Mouse (Mus musculus): ENCODE measurements around the gene Farp1.

Gene Farp1

GRCm38 (mm10) chr14:121219226-121220039 lies 184.4 kb downstream of the Farp1 start:
- no peak for DNase-seq (ENCODE audit: low read depth, low spot score)

GRCm38 (mm10) chr14:121220040-121220322 lies 185.0 kb downstream of the Farp1 start:
- no peak for DNase-seq (ENCODE audit: low read depth, low spot score)

DNA sequence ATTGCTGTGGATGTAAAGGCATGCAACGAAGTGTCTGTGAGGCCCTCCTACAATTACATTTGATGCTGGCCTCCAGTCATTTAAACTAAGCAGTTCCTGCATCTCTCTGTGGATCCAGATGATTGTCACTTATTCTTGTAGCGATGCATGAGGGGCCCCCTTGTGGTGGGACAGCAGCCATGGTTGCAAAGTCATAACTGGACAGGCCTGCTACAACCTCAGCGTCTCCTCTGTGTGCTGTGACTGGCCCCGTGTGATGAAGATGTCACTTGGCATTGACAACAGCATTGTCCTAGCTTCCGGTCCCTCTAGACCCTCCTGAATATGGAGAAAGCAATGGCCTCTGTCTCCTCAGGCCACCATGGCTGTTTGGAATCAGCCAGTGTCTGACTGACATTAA lies 185.7 kb downstream of the Farp1 start:
- DNase-seq (ENCODE audit: low read depth, low spot score) = no peak

GRCm38 (mm10) chr14:121225804-121226203 lies 190.8 kb downstream of the Farp1 start:
- no peak for DNase-seq (ENCODE audit: low read depth, low spot score)

DNA sequence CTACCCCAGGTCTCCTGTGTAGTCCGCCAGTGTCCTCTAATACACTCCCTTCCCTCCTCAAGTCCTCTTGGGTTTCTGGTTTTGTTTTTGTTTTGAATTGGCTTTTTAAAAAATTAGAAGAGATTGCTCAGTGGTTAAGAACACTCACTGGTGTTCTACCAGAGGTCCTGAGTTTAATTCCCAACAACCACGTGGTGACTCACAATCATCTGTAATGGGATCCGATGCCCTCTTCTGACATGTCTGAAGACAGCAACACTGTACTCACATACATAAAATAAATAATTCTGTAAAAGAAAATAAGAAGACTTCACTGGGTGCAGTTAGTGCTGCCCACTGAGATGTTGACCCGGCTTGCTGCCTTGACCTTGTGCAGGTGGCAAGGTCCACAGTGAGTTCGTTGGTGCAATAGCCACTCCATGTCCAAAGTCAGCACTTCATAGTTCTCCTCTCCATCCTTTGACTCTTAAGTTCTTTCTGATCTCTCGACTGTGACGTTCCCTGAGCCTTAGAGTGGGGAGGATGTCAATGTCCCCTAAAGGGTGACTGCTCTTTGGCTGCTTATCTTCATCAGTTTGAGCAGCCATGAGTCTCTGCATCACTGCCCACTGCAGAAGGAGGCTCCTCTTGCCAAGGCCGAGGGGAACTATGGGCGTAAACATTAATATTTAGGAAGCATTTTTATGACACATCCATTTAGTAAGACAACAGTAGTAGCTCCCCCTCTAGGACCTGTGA lies 194.2 kb downstream of the Farp1 start:
- DNase-seq (ENCODE audit: low read depth, low spot score) = no peak

- DNase-seq (ENCODE audit: low read depth, low spot score) = no peak
These were observed 196.2 kb downstream of the Farp1 start for GRCm38 (mm10) chr14:121231232-121231631.

- no peak for DNase-seq (ENCODE audit: low read depth, low spot score)
These were observed 199.8 kb downstream of the Farp1 start for GRCm38 (mm10) chr14:121234741-121235307.

DNA sequence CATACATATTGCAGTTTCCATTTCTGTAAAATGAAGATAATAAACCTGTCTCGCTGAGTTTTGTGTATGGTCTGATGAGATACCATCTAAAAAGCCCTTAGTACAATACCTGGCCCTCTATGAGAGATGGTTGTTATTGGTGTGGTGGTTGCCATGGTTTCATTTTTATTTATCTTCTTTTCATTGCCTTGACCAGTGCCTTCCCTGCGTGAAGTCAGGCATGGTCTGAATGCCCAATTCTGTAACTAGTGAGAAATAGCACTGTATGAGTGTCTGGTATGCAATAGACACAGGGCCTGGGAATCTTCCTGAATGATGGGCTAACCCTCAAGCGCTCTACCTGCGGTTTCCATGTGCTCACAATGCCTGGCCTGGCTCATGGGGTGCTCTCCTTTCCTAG lies 201.7 kb downstream of the Farp1 start:
- DNase-seq (ENCODE audit: low read depth, low spot score) = no peak

DNA sequence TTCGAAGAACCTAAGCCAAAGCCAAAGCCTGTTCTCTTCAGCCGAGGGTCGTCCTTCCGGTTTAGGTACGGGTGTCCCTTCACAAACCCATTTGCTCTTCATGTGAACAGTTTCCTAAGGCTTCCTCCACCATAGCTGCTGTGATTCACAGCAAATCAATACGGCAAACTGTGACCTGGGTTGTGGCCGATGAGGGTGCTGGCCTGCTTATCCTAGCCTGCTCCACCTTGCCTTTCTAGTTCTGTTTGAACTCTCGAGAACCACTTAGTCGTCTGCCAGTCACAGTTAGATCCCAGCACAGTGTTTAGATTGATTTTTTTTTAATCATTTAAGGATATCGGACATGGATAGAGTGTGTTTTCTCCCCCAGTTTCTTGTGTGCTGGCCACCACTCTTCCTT lies 203.7 kb downstream of the Farp1 start:
- no peak for DNase-seq (ENCODE audit: low read depth, low spot score)

- DNase-seq (ENCODE audit: low read depth, low spot score) = no peak
These were observed 204.4 kb downstream of the Farp1 start for GRCm38 (mm10) chr14:121239386-121239785.

DNA sequence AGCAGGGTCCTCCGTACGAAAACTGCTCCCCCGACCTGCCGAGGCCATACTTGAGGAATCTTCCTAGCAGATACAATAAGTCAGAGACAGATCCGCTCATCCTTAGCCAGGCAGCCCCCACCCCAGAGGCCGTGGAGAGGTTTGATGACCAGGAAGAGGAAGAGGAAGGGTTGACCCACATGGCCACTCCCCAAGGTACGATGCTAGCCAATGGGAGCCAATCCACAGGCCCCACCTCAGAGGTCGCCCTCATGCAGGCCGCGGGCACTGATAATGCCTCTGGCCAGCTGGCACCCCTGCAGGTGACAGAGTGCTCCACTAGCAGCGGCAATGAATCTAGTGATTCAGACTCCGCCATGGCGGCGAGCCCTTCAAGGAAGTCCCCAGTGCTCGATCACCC lies 209.1 kb downstream of the Farp1 start:
- no peak for DNase-seq (ENCODE audit: low read depth, low spot score)

DNA sequence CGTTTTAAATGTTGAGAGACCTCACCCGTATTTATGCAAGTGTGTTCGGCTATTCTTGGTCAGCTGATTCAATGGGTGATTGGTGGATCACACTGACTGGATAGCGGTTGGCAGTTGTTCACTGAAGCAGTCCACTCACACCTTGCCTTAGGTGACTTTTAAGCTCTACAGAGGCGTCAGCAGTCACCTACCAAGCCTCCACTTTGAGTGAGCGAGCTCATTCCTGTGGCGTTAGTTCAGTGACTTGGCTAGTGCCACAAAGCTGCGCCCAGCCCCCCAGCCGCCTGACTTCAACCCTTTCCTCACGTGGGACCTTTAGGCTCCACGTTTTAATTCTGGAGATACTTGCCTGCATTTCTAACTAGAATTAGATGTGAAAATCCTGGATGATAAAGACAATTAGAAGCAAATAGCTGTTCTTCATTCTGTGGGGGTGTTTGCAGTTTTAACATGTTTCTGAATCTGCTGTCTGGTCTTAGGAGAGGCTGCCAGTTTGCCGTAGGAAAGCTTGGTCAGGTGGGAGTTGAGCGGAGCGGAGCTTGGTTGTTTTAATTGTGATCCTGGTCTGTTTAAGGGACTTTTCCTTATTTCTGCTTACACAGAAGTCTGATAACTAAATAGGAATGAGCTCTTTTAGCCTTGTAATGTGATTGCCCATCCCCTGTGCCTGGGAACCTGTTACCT lies 211.2 kb downstream of the Farp1 start:
- peak; percentile 55 for DNase-seq (ENCODE audit: low read depth, low spot score)

DNA sequence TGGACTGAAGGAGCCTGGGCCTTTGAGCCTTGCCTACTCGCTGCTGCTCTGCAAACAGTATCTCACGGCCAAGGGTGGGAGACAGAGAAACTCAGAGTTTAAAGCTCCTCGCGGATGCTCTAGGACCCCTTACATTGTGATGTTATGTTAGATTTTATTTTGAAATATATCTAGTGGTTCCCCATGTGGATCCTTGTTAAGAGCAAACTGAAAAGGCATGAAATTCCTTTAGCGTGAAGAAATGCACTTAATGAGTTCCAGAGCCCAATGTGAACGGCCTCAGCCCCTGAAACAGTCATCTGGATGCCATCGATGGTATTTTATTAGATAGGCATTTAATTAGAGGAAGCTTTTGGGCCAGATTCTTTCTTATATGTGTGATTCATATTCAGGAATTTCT lies 212.3 kb downstream of the Farp1 start:
- DNase-seq (ENCODE audit: low read depth, low spot score) = no peak

- DNase-seq (ENCODE audit: low read depth, low spot score) = no peak
These were observed 213.3 kb downstream of the Farp1 start for GRCm38 (mm10) chr14:121248346-121248745.

DNA sequence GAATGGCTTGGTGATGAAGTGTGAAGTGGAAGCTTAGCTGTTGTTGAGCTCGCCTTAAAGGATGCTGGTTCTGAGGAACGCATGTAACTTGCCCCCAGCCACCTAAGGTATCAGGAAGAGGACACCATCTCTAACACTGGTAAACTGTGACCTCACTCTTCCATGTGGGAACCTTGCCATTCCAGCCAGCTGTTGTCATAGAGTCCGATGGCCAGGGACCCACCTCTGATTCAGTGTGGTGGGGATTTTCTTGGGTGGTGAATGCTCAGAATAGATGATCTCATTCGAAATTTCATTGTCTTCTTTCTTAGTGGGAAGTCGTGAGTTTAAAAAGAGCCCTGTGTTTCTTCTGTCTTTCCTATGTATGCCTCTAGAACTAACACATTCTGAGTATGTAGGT lies 216.1 kb downstream of the Farp1 start:
- DNase-seq (ENCODE audit: low read depth, low spot score) = no peak

DNA sequence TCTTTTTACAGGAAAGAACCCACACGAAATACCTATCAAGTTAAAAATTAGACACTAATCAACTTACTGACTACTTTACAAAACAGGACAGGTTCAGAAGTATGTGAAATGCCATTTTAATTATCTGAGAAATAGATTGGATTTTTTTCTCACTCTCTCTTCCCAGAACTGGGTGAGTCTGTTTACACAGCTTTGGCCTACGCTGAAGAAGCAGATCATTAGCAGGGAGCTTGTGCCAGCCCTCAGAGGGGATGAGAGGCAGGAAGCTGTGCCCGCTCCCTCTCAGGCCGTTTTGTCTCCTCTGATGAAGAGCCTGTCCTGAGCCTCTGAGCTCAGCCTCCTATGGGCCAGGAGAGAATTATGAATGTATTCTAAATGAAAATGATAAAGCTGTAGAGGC lies 216.7 kb downstream of the Farp1 start:
- no peak for DNase-seq (ENCODE audit: low read depth, low spot score)

DNA sequence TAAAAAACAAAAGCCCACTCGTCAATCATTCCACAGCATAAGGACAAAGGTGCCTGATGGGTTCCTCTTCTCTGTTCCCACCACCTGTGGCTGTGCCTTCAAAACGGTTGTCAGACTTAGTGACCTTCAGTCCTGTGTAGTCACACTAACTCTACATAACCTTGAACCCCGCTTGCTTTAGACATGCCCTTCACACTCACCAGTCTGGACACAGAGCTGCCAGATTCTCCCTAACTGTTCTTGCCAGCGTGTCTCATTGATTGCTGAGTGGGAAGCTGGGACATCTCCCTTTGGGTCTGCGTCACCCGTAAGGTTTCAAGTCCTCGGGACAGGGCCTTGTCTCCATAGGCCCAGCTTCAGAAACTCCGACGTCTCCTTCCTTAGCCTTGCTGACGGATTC lies 217.5 kb downstream of the Farp1 start:
- DNase-seq (ENCODE audit: low read depth, low spot score) = no peak

GRCm38 (mm10) chr14:121254869-121255268 lies 219.9 kb downstream of the Farp1 start:
- DNase-seq (ENCODE audit: low read depth, low spot score) = peak; percentile 61

- DNase-seq (ENCODE audit: low read depth, low spot score) = no peak
These were observed 220.5 kb downstream of the Farp1 start for GRCm38 (mm10) chr14:121255469-121255868.

DNA sequence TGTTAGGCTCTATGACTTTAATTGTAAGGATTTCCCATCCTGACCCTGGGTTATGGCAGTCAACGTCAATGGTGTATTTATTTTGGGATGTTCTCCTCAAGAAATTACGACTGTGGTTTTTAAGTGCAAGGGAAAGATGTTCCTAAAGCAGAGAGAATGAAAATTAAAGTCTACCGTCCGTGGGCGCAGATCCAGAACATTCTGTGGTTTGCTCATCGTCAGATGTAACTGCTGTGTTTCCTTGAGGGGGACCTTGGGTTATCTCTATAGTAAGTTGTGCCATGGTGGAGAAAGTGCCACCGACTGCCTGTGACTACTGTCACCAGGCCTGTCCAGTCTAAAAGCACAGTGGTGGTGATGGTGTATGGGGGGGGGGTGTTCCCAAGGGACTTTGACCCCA lies 221.9 kb downstream of the Farp1 start:
- DNase-seq (ENCODE audit: low read depth, low spot score) = peak; percentile 34

DNA sequence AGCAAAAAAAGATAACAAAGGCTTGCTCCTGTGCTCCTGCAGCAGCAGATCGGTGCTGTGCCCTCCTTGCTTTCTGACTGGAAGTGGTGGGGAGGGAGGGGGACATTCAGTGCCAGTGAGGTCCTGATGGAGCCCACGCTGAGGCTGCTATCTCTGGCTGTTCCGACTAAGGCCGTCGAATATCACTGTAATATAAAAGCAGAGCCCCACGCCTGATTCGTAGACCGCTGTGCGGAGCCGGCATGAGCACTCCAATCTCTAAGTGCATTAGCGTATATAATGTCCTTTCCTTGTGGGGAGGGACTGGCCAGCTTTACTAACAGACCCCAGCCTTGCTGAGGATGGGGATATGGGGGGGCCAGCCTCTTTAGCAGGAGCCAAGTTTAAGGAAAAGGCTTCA lies 224.3 kb downstream of the Farp1 start:
- no peak for DNase-seq (ENCODE audit: low read depth, low spot score)

GRCm38 (mm10) chr14:121259789-121260188 lies 224.8 kb downstream of the Farp1 start:
- DNase-seq (ENCODE audit: low read depth, low spot score) = peak; percentile 51
